Mouse (Mus musculus) heart, embryonic 12.5 days (tissue): ENCODE results near the gene Tm4sf5. TPM values are rescaled to one million over a fixed set of nuclear protein-coding genes. Genes with fewer than 3 reads are reported as not detected.
"Not testable (repeated sequence)": the region's sequence is repeated elsewhere in the genome, so short reads cannot be mapped to it uniquely, and the experiment has no call there.

ENCODE experiments used
- ATAC-seq: fragments of 200-750 bp; cut with Nextera tagmentation; 2 replicates; pipeline ENCODE4 v1.8.0; 2017; ENCODE audit warnings: moderate TSS enrichment, moderate library complexity; ENCODE audit not compliant: insufficient number of reproducible peaks, low FRiP score
- H3K27ac ChIP-seq: fragments of 300-500 bp; sonication (generic); 2 replicates; pipeline ENCODE4 v1.5.1; 2016; ENCODE audit warnings: mild to moderate bottlenecking, moderate library complexity; ENCODE audit not compliant: poor library complexity, severe bottlenecking
- H3K27me3 ChIP-seq: fragments of 300-500 bp; sonication (generic); replicated peaks from 2 replicates; pipeline ENCODE4 v1.6.1; 2016; ENCODE audit warnings: mild to moderate bottlenecking, moderate library complexity
- H3K36me3 ChIP-seq: fragments of 300-500 bp; sonication (generic); 2 replicates; pipeline ENCODE4 v1.6.1; 2016; ENCODE audit warnings: mild to moderate bottlenecking, moderate library complexity
- H3K4me1 ChIP-seq: fragments of 300-500 bp; sonication (generic); replicated peaks from 2 replicates; pipeline ENCODE4 v1.6.1; 2016; ENCODE audit warnings: mild to moderate bottlenecking
- H3K4me2 ChIP-seq: fragments of 300-500 bp; sonication (generic); 2 replicates; pipeline ENCODE4 v1.6.1; 2016; ENCODE audit warnings: mild to moderate bottlenecking, moderate library complexity
- H3K4me3 ChIP-seq: fragments of 300-500 bp; sonication (generic); 2 replicates; pipeline ENCODE4 v1.5.1; 2016; ENCODE audit warnings: mild to moderate bottlenecking
- H3K9ac ChIP-seq: fragments of 300-500 bp; sonication (generic); 2 replicates; pipeline ENCODE4 v1.6.1; 2016; ENCODE audit warnings: mild to moderate bottlenecking, moderate library complexity
- H3K9me3 ChIP-seq: fragments of 300-500 bp; sonication (generic); replicated peaks from 2 replicates; pipeline ENCODE4 v1.6.1; 2016; ENCODE audit warnings: mild to moderate bottlenecking, moderate library complexity
- WGBS: fragments of 180-500 bp; shearing (Covaris S2); methylation state at CpG from one replicate; pipeline ENCODE4 v1.1.7; 2016; 5-methylcytosine and 5-hydroxymethylcytosine counted together
- polyA plus RNA-seq: library from polyadenylated mRNA; unstranded; fragments of >200 nt; fragmentation: Nextera tagmentation; extraction: Ambion mirVana; gene quantifications from 2 replicates; pipeline ENCODE4 v1.2.1, GENCODE M21; 2016

Tm4sf5 gene
- 9.7 and 11.3 TPM in 2 replicates for polyA plus RNA-seq

GRCm38 (mm10) chr11:70504970-70505369 lies at the start of gene Tm4sf5:
Tm4sf5 (plus strand) TSS chr11:70505244.
- H3K4me3 ChIP-seq: no peak within 1 kb of the TSS
- no peak for ATAC-seq
- peak within 1 kb of the TSS; percentile 38; the same call in 1 of the 2 replicates for H3K9ac ChIP-seq
- no peaks in the 10 kb centered on the region for H3K36me3 ChIP-seq
- 46% methylated on average over 9 of the region's 9 CpGs for whole genome bisulfite sequencing
- H3K27me3 ChIP-seq: peaks cover 27% of the 10 kb centered on the region
- no peaks in the 10 kb centered on the region for H3K9me3 ChIP-seq
- H3K4me1 ChIP-seq: 0 out of 2 replicates have a peak, but pooled peaks cover 4% of the 10 kb centered on the region
- H3K27ac ChIP-seq: no peak within 1 kb of the TSS
- H3K4me2 ChIP-seq: no peak within 1 kb of the TSS

GRCm38 (mm10) chr11:70458688-70459600 lies 46.1 kb upstream of the Tm4sf5 start, which contains the start of gene Zmynd15:
Zmynd15 (plus strand) TSS chr11:70459433.
- H3K4me3 ChIP-seq: peak within 1 kb of the TSS; percentile 68
- H3K9me3 ChIP-seq: peaks cover 3% of the 10 kb centered on the region; the same call in 1 of the 2 replicates
- peaks cover 36% of the 10 kb centered on the region for H3K27me3 ChIP-seq
- H3K36me3 ChIP-seq: 0 out of 2 replicates have a peak, but pooled peaks cover 9% of the 10 kb centered on the region
- H3K9ac ChIP-seq: peak within 1 kb of the TSS; percentile 78
- no peak within 1 kb of the TSS for H3K27ac ChIP-seq
- peak within 1 kb of the TSS; percentile 95 for H3K4me2 ChIP-seq
- WGBS: 14% methylated on average over 32 of the region's 32 CpGs
- ATAC-seq: no peak; the same call in 1 of the 2 replicates
- H3K4me1 ChIP-seq: peaks cover 5% of the 10 kb centered on the region

- WGBS: 2% methylated on average over 30 of the region's 30 CpGs
- ATAC-seq: peak; percentile 26; the same call in 1 of the 2 replicates
- H3K27ac ChIP-seq: no peak within 1 kb of the TSS
Measured at GRCm38 (mm10) chr11:70459601-70460101, 45.4 kb upstream of the Tm4sf5 start, which contains the start of gene Cxcl16. Cxcl16 (minus strand) TSS chr11:70459984.

DNA sequence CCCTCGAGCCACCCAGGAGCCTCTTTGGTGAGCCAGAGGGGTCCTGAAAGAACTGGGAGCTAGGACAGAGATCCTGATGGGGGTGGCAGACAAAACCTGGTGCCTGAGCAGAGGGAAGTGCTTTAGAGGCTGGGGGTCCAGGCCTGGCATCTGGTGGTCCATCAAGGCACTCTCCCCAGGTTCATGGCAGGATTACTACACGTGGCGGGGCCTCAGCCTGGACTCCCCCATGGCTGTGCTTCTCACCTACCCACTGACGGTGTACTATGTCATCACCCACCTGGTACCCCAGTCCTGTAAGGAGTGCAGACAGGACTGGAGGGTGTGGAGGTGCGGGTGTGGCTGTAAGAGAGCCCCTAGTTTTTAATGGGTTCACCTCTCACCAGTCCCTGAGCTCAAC lies 41.1 kb upstream of the Tm4sf5 start:
- no peak overlapping the region for H3K4me3 ChIP-seq
- H3K4me1 ChIP-seq: peaks cover 18% of the 10 kb centered on the region
- H3K27ac ChIP-seq: no peak overlapping the region
- peaks cover 3% of the 10 kb centered on the region; the same call in 1 of the 2 replicates for H3K9me3 ChIP-seq
- no peak overlapping the region for H3K9ac ChIP-seq
- H3K36me3 ChIP-seq: no peaks in the 10 kb centered on the region
- H3K27me3 ChIP-seq: peaks cover 55% of the 10 kb centered on the region
- no peak overlapping the region for H3K4me2 ChIP-seq
- 74% methylated on average over 5 of the region's 5 CpGs for WGBS
- no peak for ATAC-seq

More at GRCm38 (mm10) chr11:70459601-70460101, 45.4 kb upstream of the Tm4sf5 start, which contains the start of gene Cxcl16:
- Histone ChIP-seq H3K9ac (peak within 1 kb of the TSS; percentile 78), H3K4me2 (peak within 1 kb of the TSS; percentile 95), H3K36me3 (0 out of 2 replicates have a peak, but pooled peaks cover 9% of the 10 kb centered on the region), H3K4me3 (peak within 1 kb of the TSS; percentile 68), H3K4me1 (peaks cover 5% of the 10 kb centered on the region), H3K9me3 (peaks cover 3% of the 10 kb centered on the region; the same call in 1 of the 2 replicates), H3K27me3 (peaks cover 43% of the 10 kb centered on the region)

GRCm38 (mm10) chr11:70465211-70465610 lies 39.8 kb upstream of the Tm4sf5 start:
- 21% methylated on average over 16 of the region's 16 CpGs for WGBS
- Histone ChIP-seq H3K4me3 (peak overlapping the region; percentile 41), H3K9ac (peak overlapping the region; percentile 66), H3K27ac (peak overlapping the region; percentile 72), H3K36me3 (no peaks in the 10 kb centered on the region), H3K9me3 (peaks cover 3% of the 10 kb centered on the region; the same call in 1 of the 2 replicates), H3K4me1 (peaks cover 24% of the 10 kb centered on the region), H3K4me2 (peak overlapping the region; percentile 72), H3K27me3 (peaks cover 49% of the 10 kb centered on the region)
- ATAC-seq: no peak

DNA sequence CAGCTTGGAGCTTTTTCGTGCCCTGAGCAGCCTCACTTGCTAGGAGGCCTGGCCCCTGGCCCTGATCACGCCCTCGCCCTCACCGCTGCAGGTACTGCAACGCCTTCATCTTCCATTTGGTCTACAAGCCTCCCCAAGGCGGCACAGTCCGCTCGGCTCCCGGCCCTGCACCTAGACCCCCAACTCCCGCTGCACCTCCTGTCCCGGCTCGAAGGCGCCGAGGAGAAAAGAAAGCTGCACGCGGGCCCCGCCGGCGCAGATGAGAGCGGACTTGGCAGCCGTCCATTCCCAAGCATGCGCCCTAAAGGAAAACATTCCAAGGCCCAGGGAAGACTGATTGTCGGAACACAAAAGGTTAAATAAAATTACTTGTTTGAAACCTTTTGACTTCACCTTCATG lies 39.2 kb upstream of the Tm4sf5 start:
- H3K27ac ChIP-seq: peak overlapping the region; percentile 72
- ATAC-seq: 0 out of 2 replicates have a peak, but pooled peaks have one; percentile 2

GRCm38 (mm10) chr11:70467902-70468619 lies 37.0 kb upstream of the Tm4sf5 start:
- H3K4me1 ChIP-seq: peaks cover 24% of the 10 kb centered on the region
- ATAC-seq: peak; percentile 76
- H3K4me3 ChIP-seq: no peak overlapping the region
- H3K27ac ChIP-seq: peak overlapping the region; percentile 62
- WGBS: 42% methylated on average over 5 of the region's 5 CpGs
- H3K4me2 ChIP-seq: no peak overlapping the region
- H3K27me3 ChIP-seq: peaks cover 33% of the 10 kb centered on the region
- no peaks in the 10 kb centered on the region for H3K36me3 ChIP-seq
- no peak overlapping the region for H3K9ac ChIP-seq
- H3K9me3 ChIP-seq: no peaks in the 10 kb centered on the region

More for the DNA sequence above, 39.2 kb upstream of the Tm4sf5 start:
- H3K4me2 ChIP-seq: peak overlapping the region; percentile 72
- peaks cover 3% of the 10 kb centered on the region; the same call in 1 of the 2 replicates for H3K9me3 ChIP-seq
- WGBS: 7% methylated on average over 23 of the region's 23 CpGs
- H3K4me3 ChIP-seq: peak overlapping the region; percentile 41
- H3K27me3 ChIP-seq: peaks cover 43% of the 10 kb centered on the region
- H3K9ac ChIP-seq: peak overlapping the region; percentile 66
- H3K4me1 ChIP-seq: peaks cover 24% of the 10 kb centered on the region
- H3K36me3 ChIP-seq: no peaks in the 10 kb centered on the region

- WGBS: 81% methylated on average over 3 of the region's 3 CpGs
- no peak overlapping the region for H3K9ac ChIP-seq
- H3K4me3 ChIP-seq: no peak overlapping the region
Measured at GRCm38 (mm10) chr11:70469764-70470163, 35.3 kb upstream of the Tm4sf5 start.

GRCm38 (mm10) chr11:70472716-70473115 lies 32.3 kb upstream of the Tm4sf5 start:
- no peaks in the 10 kb centered on the region for H3K27me3 ChIP-seq

More at GRCm38 (mm10) chr11:70469764-70470163, 35.3 kb upstream of the Tm4sf5 start:
- Histone ChIP-seq H3K9me3 (no peaks in the 10 kb centered on the region), H3K4me2 (no peak overlapping the region), H3K36me3 (no peaks in the 10 kb centered on the region), H3K4me1 (peaks cover 24% of the 10 kb centered on the region), H3K27ac (no peak overlapping the region), H3K27me3 (peaks cover 16% of the 10 kb centered on the region)
- no peak for ATAC-seq

DNA sequence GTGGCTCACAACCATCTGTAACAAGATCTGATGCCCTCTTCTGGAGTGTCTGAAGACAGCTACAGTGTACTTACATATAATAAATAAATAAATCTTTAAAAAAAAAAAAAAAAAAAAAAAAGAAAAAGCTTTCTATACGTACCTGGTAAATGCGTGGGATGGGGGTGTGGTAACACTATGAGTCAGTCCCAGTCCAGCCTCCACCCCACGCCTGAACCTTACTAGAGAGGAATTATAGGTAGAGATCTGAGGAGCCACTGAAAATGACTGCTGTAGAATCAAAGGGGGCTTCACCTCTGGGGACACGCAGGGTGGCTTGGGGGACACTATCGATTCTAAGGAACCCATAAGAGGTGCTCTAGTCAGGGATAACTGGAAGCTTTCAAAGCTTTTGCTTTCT lies 31.8 kb upstream of the Tm4sf5 start:
- 77% methylated on average over 5 of the region's 5 CpGs for WGBS
- H3K27ac ChIP-seq, H3K27me3 ChIP-seq, H3K4me2 ChIP-seq, ATAC-seq, H3K36me3 ChIP-seq, H3K9ac ChIP-seq, H3K4me3 ChIP-seq, H3K9me3 ChIP-seq: not testable (repeated sequence)
- H3K4me1 ChIP-seq: peaks cover 12% of the 10 kb centered on the region; the same call in 1 of the 2 replicates

More at GRCm38 (mm10) chr11:70472716-70473115, 32.3 kb upstream of the Tm4sf5 start:
- no peak overlapping the region for H3K4me3 ChIP-seq
- no peak overlapping the region for H3K9ac ChIP-seq
- no peaks in the 10 kb centered on the region for H3K9me3 ChIP-seq
- ATAC-seq: no peak
- H3K27ac ChIP-seq: no peak overlapping the region
- peaks cover 12% of the 10 kb centered on the region; the same call in 1 of the 2 replicates for H3K4me1 ChIP-seq
- no peak overlapping the region for H3K4me2 ChIP-seq
- H3K36me3 ChIP-seq: no peaks in the 10 kb centered on the region
